Mouse (Mus musculus): ENCODE results near the gene 2010111I01Rik.
A peak's percentile ranks its signal among the peaks of the same experiment; 100 is the strongest.

2010111I01Rik gene

DNA sequence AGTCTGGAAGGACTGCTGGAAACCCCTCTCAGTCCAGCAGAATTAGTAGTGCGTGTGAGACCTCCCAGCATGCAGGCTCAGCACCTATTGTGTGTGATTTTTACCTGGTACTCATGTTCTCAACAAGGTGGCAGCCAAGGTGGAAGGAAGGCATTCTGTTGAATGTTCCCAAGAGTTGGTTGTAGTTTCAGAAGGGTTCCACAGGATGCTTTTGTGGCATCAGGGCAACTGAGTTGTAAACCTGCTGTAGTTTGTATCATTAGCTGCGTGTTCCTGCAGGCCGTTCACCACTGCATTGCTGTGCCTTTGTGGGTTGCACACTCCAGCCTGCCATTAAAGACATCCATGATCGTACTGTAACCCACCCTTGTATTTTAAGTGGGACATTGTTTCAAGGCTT lies 294.0 kb downstream of the 2010111I01Rik start:
- no peak for ATAC-seq (ENCODE audit: low TSS enrichment)

DNA sequence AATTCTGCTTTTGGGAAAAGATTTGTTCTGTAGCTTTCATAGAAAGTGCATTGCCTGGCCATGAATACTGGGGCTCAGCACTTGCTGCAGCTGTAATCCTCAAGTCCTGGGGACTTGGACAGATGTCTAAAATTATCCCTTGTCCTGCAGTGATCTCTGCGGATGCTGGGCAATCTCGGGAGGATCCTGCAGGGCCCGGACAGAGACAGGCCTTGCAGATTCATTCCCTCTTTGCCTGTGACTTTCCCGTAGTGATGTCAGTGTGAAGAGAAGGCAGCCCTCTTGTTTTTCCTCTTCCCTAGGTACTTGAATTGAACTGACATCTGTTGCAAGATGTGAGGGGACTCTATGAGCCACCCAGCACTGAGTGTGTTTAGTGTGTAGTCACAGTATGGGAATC lies 295.4 kb downstream of the 2010111I01Rik start:
- no peak for ATAC-seq (ENCODE audit: low TSS enrichment)

DNA sequence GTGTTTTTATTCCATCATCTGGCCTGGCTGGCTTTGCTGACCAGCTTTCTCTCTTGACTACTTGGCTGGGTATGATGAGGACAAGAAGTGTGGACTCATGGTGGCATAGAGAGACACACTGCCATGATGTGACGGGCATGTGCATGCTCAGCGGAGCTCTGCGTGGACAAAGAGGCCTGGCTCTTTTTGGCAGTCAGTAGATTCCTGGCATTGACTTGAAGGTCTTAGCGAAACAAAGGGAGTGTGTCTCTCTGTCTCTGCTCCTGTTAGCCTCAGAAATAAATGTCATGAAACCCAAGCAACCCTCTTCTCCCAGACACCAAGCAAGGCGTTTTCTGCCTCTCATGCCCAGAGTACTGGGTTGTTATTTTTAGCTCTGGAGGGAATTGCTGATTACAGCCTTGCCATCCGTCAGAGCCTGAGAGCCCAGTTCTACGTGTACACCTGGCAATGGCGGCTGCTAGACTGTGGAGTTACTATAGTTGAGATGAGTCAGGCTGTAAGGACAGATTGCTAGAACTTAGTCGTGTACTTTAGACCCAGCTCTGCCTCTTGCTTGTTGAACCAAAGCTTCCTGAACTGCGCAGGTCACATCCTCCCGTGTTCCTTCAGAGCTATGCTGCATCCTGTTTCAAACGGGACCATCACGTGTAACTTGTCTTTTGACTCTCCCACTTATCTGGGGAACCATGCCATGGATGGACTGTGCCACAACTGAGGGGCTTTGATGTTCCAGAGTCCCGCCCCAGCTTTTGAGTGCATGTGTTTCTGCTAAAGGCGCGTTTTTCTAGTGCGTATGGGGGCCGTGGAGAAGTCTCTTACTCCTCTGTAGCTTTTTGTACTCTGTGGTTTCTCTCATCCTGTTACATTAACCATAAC lies 296.3 kb downstream of the 2010111I01Rik start:
- peak; percentile 56 for ATAC-seq (ENCODE audit: low TSS enrichment)

DNA sequence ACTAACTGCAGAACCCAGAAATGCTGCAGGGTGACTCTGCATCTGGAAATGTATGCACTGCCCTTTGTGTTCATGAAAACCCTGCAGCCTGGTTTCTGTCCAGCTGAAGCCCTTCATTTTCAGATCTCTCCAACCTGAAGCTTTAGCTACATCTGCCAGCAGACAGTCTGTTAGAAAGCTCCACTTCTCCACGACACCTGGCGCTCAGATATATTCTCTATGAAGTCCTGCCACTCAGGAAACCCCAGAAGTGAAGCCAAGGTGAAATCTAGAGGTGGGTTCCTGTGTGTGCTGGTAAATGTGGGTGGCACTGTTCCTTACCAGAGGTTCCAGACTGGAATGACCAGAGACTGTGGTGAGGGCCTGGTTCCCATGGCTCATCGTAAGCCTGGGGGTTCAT lies 297.0 kb downstream of the 2010111I01Rik start:
- ATAC-seq (ENCODE audit: low TSS enrichment), result no peak

DNA sequence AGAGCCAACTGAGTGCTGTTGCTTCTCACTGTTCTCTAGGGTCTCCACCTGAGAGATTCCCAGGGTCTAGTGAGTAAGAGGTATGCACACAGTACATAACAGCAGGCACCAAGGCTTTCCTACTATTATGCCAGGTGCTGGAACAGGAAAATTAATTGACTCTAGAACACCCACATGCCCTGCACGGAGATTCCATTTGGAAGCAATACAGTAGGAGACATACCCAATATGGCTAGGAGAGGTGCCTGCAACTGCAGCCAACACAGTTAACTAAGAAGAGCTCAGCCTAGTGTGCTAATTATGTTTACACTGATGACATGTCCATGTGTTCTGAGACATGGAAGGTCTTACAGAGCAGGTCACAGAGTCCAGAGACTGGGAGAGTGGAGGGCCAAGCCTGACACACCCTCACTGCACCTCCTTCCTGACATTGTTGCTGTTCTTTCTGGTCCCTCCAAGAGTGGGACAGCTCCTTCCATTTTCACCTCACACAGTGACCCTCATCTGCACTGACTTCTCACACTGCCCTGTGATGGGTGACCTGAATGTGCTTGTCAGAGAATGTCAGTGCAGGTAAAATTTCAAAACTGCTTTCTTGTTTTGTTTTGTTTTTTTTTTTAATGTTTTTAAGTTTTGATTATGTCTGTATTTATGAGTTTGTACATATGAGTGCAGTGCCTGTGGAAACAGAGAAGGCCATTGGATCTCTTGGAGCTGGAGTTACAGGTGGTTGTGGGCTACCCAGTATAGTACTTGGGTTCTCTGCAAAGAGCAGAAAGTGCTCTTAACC lies 297.7 kb downstream of the 2010111I01Rik start:
- no peak for ATAC-seq (ENCODE audit: low TSS enrichment)

DNA sequence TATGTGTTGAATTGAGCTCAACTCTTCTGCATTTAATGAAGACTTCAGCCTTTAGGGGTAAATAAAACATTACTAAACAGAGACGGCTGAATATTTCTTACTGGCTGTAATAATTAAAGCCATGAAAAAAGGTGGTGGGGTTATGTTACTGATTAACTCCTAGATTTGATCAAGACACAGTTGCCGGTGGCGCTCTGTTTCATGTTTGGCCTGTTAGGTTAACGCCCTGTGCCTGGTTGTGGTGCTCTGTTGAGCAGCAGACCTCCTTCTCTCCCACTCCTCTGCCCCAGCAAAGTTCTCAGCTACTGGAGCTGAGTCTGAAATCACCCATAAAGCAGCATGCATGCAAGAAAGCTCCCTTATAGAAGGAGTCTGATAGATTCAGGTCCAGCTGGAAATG lies 303.7 kb downstream of the 2010111I01Rik start:
- no peak for ATAC-seq (ENCODE audit: low TSS enrichment)

DNA sequence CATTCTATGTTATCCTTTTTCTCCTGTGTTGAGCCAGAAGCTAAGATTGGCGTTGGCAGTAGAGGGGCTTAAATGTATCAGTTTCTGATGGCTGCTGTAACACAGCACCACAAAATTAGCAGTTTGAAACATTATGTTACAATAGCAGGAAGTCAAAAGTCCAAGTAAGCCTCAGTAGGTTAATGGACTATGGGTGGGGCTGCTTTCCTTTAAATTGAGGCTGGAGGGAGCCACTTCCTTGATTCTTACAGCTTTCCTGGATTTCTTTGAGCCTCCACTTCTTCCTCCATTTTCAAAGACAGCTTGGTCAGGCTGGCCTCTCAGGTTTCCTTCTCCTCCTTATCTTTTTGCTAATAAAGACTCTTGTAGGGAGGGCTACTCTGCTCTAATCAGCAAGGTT lies 304.1 kb downstream of the 2010111I01Rik start:
- no peak for ATAC-seq (ENCODE audit: low TSS enrichment)

DNA sequence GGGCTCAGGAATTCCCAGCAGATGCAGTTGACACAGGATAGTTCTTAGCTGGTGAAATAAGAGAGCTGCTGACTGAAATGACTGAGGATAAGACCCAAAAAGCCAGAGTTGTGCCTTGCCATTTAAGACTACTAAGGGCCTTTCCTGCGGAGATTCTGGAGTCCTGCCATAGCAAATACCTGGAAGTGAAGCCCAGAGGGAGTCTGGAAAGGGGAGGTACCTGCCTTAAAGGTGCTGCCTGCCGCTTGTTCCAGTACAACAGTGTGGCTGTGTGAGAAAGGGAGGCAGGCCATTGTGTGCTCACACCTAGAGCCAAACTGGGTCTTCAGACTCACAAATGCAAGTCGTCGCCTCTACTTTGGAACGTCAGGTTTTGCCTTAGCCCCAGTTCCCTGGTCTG lies 305.5 kb downstream of the 2010111I01Rik start:
- no peak for ATAC-seq (ENCODE audit: low TSS enrichment)

DNA sequence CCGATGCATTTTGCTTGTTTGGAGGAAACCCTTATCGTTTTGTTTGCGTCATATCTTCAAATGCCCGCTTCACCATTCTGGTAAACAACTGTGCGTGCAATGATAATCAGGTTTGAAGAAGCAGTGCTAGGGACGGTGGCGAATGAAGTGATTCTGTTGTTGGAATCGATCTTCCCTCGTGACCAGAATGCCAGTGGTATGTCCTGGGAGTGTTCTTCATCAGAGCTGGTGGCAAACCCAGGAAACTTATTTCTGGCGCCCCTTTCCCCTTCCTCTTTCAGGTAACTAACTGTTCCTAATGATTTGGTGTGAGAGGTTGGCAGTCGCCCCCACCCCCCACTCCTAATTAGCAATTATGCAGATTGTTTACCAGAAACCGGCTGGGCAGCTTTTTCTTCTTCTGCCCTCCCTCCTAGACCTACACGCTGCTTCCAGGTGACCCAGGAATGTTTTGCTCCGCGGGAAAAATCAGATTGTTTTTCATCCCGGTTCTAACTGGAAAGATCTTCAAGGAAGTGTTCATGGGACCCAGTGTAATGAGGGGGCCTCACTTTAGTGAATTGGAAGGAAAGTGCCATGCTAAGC lies 307.4 kb downstream of the 2010111I01Rik start:
- ATAC-seq (ENCODE audit: low TSS enrichment), result no peak

DNA sequence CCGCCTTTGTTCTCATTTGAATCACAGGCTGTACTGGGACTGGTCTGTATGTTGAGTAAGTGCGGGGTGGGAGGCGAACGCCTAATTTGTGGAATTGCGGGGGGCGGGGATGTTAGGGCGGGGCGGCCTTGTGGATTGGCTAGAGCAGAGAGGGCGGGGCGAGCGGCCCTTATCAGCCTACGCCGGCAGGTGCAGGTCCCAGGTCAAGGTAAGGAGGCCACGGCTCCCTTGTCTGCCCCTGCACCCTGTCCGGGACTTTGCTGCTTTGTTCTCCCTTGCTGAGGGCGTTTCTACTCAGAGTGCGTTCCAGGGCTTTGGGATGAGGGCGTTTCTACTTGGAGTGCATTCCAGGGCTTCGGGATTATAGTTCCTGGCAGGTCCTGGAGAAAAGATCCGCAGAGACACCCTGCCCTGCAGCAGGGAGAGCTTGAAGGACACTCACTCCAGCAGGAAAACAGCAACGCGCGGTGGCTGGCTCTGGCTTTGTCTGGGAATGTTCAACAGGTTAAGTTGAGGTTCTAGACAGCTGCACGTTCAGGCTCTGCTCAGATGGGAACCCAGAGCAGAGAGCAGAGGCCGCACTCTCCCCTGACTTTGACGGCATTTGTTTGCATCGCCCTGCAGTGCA lies 308.0 kb downstream of the 2010111I01Rik start:
- ATAC-seq (ENCODE audit: low TSS enrichment), result peak; percentile 31; the same call in 1 of the 2 replicates

DNA sequence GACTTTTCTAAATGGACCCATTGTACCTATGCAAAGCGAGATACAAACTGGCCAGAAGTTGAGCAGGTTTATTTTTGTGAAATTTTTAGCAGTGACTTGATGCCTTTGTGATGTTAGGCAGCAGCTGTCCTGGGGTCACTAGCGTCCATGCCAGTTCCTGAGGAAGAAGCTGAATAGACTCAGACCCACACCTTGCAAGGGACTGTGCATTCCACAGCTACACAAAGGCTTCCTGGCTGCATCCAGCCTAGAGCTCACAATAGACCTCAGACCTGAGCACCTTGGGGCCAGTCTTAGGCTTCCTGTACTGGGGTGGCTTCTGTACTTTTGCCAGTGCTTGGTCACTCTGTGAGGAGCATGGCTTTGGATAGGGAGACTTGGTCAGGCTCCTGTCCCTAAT lies 309.2 kb downstream of the 2010111I01Rik start:
- no peak; the same call in 1 of the 2 replicates for ATAC-seq (ENCODE audit: low TSS enrichment)

DNA sequence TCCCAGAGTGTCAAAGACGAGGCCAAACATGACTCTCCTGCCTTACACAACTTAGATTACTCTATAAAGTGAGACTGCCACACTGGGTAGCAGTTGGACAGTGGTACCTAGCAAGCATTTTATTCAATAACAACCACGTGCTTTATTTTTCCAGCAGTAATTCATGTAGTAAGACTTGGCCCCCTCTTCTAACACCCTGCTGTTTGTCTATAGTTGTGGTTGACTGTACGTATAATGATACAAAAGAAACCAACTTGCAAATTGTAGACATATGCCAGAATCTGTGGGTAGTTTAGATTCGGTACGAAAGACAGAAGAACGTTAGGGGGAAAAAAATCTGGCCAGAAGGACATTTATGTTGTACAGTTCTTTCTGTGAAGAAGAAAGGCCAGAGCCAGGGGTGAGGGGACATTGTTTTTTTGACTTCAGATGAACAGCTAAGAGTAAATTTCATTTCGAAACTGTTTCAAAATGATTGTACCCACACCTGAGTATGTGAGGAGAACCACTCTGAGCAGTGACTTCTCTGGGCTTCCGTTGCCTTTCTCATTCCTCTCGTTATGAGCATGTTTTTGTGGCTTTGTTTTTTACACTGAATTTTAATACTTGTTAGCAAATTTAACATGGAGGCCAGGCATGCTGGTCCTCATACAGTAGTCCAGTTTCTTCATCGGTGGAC lies 309.9 kb downstream of the 2010111I01Rik start:
- ATAC-seq (ENCODE audit: low TSS enrichment), result no peak

DNA sequence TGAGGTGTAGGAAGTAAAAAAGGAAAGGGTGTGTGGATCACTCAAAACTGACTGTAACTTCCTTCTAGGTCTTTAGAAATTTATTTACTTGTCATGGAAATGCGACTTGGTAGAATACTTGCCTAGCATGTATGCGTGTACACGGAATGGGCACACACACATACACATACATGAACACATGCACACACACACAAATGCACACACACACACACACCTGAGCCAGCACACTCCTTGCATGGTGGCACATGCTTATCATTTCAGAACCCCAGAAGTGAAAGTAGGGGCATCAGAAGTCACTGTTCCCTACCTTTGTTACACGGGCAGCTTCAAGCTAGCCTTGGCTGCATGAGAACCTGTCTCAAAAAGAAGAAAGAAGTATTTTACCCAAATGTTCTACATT lies 311.7 kb downstream of the 2010111I01Rik start:
- no peak for ATAC-seq (ENCODE audit: low TSS enrichment)

DNA sequence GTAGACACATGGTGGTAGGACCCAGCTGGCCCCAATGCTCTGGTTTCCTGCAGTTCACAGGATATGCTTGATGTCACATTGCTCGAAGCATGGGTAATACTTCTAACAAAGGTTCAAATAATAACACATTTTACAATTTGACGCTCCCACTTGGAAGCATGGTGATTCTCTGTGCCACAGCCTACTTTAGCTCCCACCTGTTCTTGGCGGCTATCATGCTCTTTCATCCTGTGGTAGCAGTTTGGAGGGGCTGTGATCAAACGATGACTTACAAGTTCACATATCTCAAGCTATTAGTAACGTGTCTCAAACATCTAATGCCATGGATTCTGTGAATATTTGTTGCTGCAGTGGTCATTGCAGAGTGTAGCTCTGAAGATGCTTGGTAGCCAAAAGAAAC lies 312.6 kb downstream of the 2010111I01Rik start:
- ATAC-seq (ENCODE audit: low TSS enrichment), result no peak

DNA sequence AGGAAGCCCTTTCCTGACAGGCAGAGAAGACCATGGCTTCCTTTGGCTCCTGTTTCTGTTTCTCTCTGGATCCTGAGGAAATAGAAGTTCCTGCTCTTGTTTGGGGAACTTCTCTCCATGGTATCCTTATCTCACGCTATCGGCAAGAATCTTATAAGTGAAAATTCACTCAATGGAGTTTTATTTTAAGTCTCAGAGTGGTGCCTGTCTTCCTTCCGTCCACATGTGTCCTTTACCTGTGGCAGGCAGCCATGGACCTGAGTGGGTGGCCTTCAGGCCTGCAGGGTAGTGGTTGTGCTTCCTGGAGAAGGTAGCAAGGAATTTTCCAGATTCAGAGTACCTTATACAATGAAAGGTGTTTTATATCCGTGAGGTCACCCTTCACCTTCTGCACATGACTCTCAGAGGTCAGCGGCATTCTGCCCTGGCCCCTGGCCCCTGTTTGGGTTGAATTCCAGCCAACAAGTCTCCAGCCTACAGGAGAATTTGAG lies 313.5 kb downstream of the 2010111I01Rik start:
- no peak for ATAC-seq (ENCODE audit: low TSS enrichment)

DNA sequence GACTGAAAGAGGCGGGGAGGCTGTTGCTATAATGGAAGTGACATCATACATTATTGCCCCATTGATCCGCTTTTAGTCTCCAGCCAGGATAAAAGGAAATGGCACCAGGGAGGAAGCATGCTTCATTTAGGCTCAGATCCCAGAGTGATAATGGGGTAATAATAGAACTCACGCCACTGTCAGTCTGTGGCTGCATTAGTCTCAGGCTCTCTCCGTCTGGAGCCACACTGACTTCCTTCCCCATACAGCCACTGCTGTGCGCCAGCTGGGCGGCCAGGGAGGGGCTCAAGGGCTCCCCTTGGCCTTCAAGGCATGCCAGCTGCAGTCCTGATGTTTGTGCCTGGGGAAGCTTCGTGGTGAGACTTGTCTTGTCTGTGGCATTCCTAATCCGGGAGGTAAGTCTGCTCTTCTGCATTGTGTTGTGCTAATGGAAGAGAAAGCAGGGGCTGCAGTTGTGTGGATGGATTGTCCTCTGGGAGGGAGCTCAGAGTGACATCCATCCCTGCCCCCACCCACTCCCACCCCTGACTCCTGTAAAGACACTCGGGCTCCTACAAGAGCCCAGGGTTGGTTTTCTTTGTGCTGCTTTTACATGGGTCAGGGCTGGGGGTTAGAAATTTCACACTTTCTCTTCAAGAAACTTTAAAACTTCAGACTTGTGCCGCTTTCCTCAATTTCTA lies 314.2 kb downstream of the 2010111I01Rik start:
- peak; percentile 18 for ATAC-seq (ENCODE audit: low TSS enrichment)

DNA sequence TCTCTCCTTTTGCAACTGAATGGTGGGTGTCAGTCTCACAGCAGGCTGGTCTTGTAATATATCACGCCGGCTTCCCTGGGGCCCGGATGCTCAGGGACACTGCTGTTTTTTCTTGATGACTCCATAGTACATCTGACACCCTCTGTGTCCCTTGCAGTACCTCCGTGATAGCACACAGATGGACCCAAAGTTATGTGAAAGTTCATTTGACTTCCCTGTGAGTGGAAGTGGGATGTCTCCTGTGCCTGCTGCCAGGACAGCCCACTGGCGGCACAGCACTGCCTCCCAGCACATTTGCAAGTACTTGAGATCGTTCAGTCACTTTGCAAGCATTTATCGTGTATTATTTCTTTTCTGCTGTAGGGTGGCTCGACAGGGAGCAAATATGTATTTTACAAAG lies 315.1 kb downstream of the 2010111I01Rik start:
- no peak for ATAC-seq (ENCODE audit: low TSS enrichment)

DNA sequence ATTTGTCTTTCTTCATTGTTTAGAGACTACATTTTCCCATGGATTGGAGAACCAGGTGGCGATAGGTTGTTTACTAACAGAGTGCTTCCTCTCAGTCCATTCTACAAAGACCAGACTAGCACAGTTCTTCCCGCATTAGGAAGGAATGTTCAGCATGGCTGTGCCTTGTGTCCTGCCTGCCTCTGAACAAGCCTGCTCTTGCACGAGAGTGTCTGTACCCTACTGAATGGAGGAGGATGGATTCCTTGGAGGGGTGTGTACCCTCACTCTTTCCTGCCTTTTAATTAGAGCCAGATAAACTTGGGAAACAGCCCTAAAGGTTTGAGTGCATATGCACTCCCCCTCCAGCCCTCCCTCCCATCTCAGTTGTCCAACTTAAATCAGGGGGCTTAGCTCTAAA lies 315.7 kb downstream of the 2010111I01Rik start:
- ATAC-seq (ENCODE audit: low TSS enrichment), result no peak

DNA sequence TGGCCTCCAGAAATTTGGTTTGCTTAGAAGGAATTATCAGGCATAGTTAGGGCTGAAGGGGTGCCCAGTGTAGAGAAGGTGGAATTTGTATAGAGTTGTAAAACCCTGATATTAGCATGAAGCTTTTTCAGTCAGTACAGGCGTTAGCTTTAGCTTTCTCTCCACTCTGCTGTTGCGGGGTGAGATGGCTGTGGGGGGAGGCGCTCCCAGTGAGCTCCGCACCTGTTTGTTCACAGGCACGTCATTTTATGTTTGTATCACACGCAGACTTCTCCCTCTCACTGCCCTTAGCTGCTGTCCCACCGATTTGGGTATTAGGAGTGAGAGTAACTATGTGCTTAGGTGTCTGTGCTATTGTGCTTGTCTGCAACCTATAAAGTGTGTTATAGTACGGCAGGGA lies 316.5 kb downstream of the 2010111I01Rik start:
- no peak for ATAC-seq (ENCODE audit: low TSS enrichment)

DNA sequence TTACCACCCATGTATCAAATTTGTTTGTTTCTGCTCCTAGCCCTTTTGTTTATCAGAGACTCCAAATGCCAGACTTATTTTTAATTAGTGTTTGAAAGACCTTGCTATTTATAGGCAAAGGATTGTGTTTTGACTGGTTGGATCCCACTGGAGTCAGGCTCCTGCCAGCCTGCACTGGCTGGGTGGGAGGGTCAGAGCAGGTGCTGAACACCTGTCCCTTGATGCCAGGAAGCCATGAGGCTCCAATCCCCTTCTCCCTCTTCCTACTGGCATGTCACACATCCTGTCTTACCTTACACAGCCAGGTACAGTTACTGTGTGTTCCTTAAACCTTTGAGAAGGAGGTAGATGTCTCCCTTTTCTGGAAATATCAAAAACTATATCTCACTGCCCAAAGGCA lies 318.5 kb downstream of the 2010111I01Rik start:
- ATAC-seq (ENCODE audit: low TSS enrichment), result no peak

DNA sequence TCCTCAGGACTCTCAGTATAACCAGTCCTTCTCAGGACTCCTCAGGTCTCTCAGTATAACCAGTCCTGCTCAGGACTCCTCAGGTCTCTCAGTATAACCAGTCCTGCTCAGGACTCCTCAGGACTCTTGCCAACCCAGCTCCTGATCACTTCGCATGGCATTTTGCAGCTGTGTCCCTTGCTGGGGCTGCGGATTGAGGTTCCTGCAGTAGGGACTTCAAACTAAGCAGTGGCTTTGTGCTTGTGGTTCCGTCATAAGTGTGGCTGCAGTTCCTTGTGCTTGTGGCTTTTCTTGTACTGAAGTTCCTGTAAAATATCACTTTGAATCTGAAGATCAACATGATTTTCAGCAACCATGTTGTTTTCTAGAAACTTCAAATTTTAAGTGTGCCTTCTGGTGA lies 320.1 kb downstream of the 2010111I01Rik start:
- no peak for ATAC-seq (ENCODE audit: low TSS enrichment)
